Mouse (Mus musculus) forebrain, embryonic 14.5 days (tissue): ENCODE measurements around the gene Azgp1. TPM values are rescaled to one million over a fixed set of nuclear protein-coding genes. Genes with fewer than 3 reads are reported as not detected.
"Not testable (repeated sequence)": the region's sequence is repeated elsewhere in the genome, so short reads cannot be mapped to it uniquely, and the experiment has no call there.

Experiments
- ATAC-seq: fragments of 200-750 bp; cut with Nextera tagmentation; 2 replicates; pipeline ENCODE4 v1.8.0; 2017; ENCODE audit warnings: mild to moderate bottlenecking, moderate library complexity
- DNase-seq: peaks from one replicate; pipeline ENCODE4 v3.0.0-alpha.2; 2015; ENCODE audit warnings: low spot score
- H3K27ac ChIP-seq: fragments of 300-500 bp; sonication (generic); 2 replicates; pipeline ENCODE4 v1.5.1; 2014; ENCODE audit warnings: low read depth, mild to moderate bottlenecking, control low read depth, low read length, moderate library complexity
- H3K27me3 ChIP-seq: fragments of 300-500 bp; sonication (generic); replicated peaks from 2 replicates; pipeline ENCODE4 v1.6.1; 2014; ENCODE audit warnings: low read length, control low read depth, mixed read lengths; ENCODE audit not compliant: control insufficient read depth, insufficient read depth
- H3K36me3 ChIP-seq: fragments of 300-500 bp; sonication (generic); 2 replicates; pipeline ENCODE4 v1.6.1; 2014; ENCODE audit warnings: low read length, control low read depth; ENCODE audit not compliant: control insufficient read depth, insufficient read depth
- H3K4me1 ChIP-seq: fragments of 300-500 bp; sonication (generic); 2 replicates; pipeline ENCODE4 v1.6.1; 2014; ENCODE audit warnings: antibody characterized with exemption, low read length, control low read depth; ENCODE audit not compliant: control insufficient read depth, insufficient read depth
- H3K4me2 ChIP-seq: fragments of 300-500 bp; sonication (generic); 2 replicates; pipeline ENCODE4 v1.6.1; 2014; ENCODE audit warnings: mild to moderate bottlenecking, control low read depth, low read length
- H3K4me3 ChIP-seq: fragments of 300-500 bp; sonication (generic); 2 replicates; pipeline ENCODE4 v1.5.1; 2014; ENCODE audit warnings: low read depth, low read length, control low read depth
- H3K9ac ChIP-seq: fragments of 300-500 bp; sonication (generic); 2 replicates; pipeline ENCODE4 v1.6.1; 2014; ENCODE audit warnings: mild to moderate bottlenecking, low read length, control low read depth, moderate library complexity
- H3K9me3 ChIP-seq: fragments of 300-500 bp; sonication (generic); replicated peaks from 2 replicates; pipeline ENCODE4 v1.6.1; 2016; ENCODE audit warnings: low read length, control low read depth, mixed read lengths; ENCODE audit not compliant: control insufficient read depth
- WGBS: fragments of 180-500 bp; shearing (Covaris S2); extraction: QIAGEN DNeasy Blood & Tissue Kit; methylation state at CpG from one replicate; pipeline ENCODE4 v1.1.7; 2014; 5-methylcytosine and 5-hydroxymethylcytosine counted together
- polyA plus RNA-seq: library from polyadenylated mRNA; unstranded; fragments of >200 nt; fragmentation: Nextera tagmentation; extraction: Ambion mirVana; gene quantifications from 2 replicates; pipeline ENCODE4 v1.2.1, GENCODE M21; 2014

Gene Azgp1
- polyA plus RNA-seq, 1 experiment from 2014 or later, result not detected

- H3K27ac ChIP-seq, result no peak overlapping the region
- H3K4me2 ChIP-seq, result no peak overlapping the region
- ATAC-seq (no peak), DNase-seq (no peak)
- no peak overlapping the region for H3K9ac ChIP-seq
- H3K4me1 ChIP-seq, result no peaks in the 10 kb centered on the region
- no peaks in the 10 kb centered on the region for H3K27me3 ChIP-seq
- H3K36me3 ChIP-seq, result no peaks in the 10 kb centered on the region
- H3K9me3 ChIP-seq, result no peaks in the 10 kb centered on the region
- 96% methylated on average over 5 of the region's 5 CpGs for WGBS
- H3K4me3 ChIP-seq, result no peak overlapping the region
Measured at GRCm38 (mm10) chr5:138012382-138012781, 31.1 kb downstream of the Azgp1 start.

GRCm38 (mm10) chr5:138016530-138016929 lies 35.2 kb downstream of the Azgp1 start:
- no peak overlapping the region for H3K9ac ChIP-seq
- ATAC-seq (no peak), DNase-seq (no peak)
- H3K36me3 ChIP-seq, result no peaks in the 10 kb centered on the region
- WGBS, result 96% methylated on average over 2 of the region's 2 CpGs
- no peaks in the 10 kb centered on the region for H3K27me3 ChIP-seq
- no peak overlapping the region for H3K27ac ChIP-seq
- no peak overlapping the region for H3K4me2 ChIP-seq
- H3K4me3 ChIP-seq, result no peak overlapping the region
- no peaks in the 10 kb centered on the region for H3K9me3 ChIP-seq
- H3K4me1 ChIP-seq, result no peaks in the 10 kb centered on the region

- no peak for DNase-seq
- Histone ChIP-seq H3K4me2 (no peak overlapping the region), H3K9ac (no peak overlapping the region), H3K9me3 (no peaks in the 10 kb centered on the region), H3K27ac (no peak overlapping the region), H3K36me3 (no peaks in the 10 kb centered on the region), H3K4me3 (no peak overlapping the region), H3K4me1 (no peaks in the 10 kb centered on the region), H3K27me3 (no peaks in the 10 kb centered on the region)
- ATAC-seq, result no peak
Measured at GRCm38 (mm10) chr5:138016997-138017396, 35.7 kb downstream of the Azgp1 start.

GRCm38 (mm10) chr5:138019577-138019976 lies 38.3 kb downstream of the Azgp1 start:
- DNase-seq, result not testable (repeated sequence)
- WGBS, result 90% methylated on average over 3 of the region's 4 CpGs

GRCm38 (mm10) chr5:138020961-138021479 lies 39.7 kb downstream of the Azgp1 start, which contains the start of the genes Smok3a and Smok3b:
Gene Smok3a, plus strand, starts transcription at chr5:138021261.
Gene Smok3b, plus strand, starts transcription at chr5:138021429.
- H3K9me3 ChIP-seq, H3K27ac ChIP-seq, DNase-seq, H3K4me1 ChIP-seq, H3K36me3 ChIP-seq, H3K4me3 ChIP-seq, H3K9ac ChIP-seq, H3K27me3 ChIP-seq, H3K4me2 ChIP-seq, ATAC-seq: not testable (repeated sequence)
- 98% methylated on average over 3 of the region's 7 CpGs for WGBS

More at GRCm38 (mm10) chr5:138019577-138019976, 38.3 kb downstream of the Azgp1 start:
- not testable (repeated sequence) for H3K36me3 ChIP-seq, H3K4me3 ChIP-seq, H3K4me1 ChIP-seq, H3K27ac ChIP-seq, H3K4me2 ChIP-seq, H3K9ac ChIP-seq, ATAC-seq, H3K27me3 ChIP-seq, H3K9me3 ChIP-seq

Other genes with a start within 250 kb of the Azgp1 start
- gene Nyap1, start 239.9 kb upstream of the Azgp1 start, polyA plus RNA-seq, result 13.8 and 14.5 TPM in 2 replicates
- 52.3 and 62.1 TPM in 2 replicates for gene Tsc22d4, start 235.8 kb upstream of the Azgp1 start, polyA plus RNA-seq
- 55.1 and 60.0 TPM in 2 replicates for gene Ppp1r35, start 202.7 kb upstream of the Azgp1 start, polyA plus RNA-seq
- 13.1 and 13.2 TPM in 2 replicates for gene Mepce, start 193.9 kb upstream of the Azgp1 start, polyA plus RNA-seq
- gene Zcwpw1, start 193.7 kb upstream of the Azgp1 start, polyA plus RNA-seq, result 7.3 and 7.7 TPM in 2 replicates
- gene Pilra, start 145.2 kb upstream of the Azgp1 start, polyA plus RNA-seq, result 0.33 and 0.67 TPM in 2 replicates
- gene Pilrb1, start 123.4 kb upstream of the Azgp1 start, polyA plus RNA-seq, result 0.17 TPM in 1 of 2 replicates, not detected in the other
- not detected in 2 replicates for gene Pilrb2, start 109.7 kb upstream of the Azgp1 start, polyA plus RNA-seq
- not detected in 2 replicates for gene Cyp3a13, start 59.9 kb upstream of the Azgp1 start, polyA plus RNA-seq
- gene Gjc3, start 18.4 kb upstream of the Azgp1 start, polyA plus RNA-seq, result 0.07 and 0.08 TPM in 2 replicates
- gene Smok3a, start 39.7 kb downstream of the Azgp1 start, polyA plus RNA-seq, result not detected in 2 replicates
- not detected in 2 replicates for gene Smok3b, start 39.9 kb downstream of the Azgp1 start, polyA plus RNA-seq
- not detected in 2 replicates for gene Smok3c, start 71.7 kb downstream of the Azgp1 start, polyA plus RNA-seq
- 32.6 and 36.6 TPM in 2 replicates for gene Zkscan1, start 103.6 kb downstream of the Azgp1 start, polyA plus RNA-seq
- gene Zscan21, start 135.4 kb downstream of the Azgp1 start, polyA plus RNA-seq, result 137 and 147 TPM in 2 replicates
- 21.8 and 24.3 TPM in 2 replicates for gene Zfp113, start 174.2 kb downstream of the Azgp1 start, polyA plus RNA-seq
- 249 and 270 TPM in 2 replicates for gene Cops6, start 179.6 kb downstream of the Azgp1 start, polyA plus RNA-seq
- 16.4 and 17.0 TPM in 2 replicates for gene Ap4m1, start 190.5 kb downstream of the Azgp1 start, polyA plus RNA-seq
- 176 and 181 TPM in 2 replicates for gene Mcm7, start 190.9 kb downstream of the Azgp1 start, polyA plus RNA-seq
- gene Taf6, start 205.9 kb downstream of the Azgp1 start, polyA plus RNA-seq, result 95.4 and 96.5 TPM in 2 replicates
- gene Cnpy4, start 206.0 kb downstream of the Azgp1 start, polyA plus RNA-seq, result 36.4 and 37.1 TPM in 2 replicates
- 11.9 and 13.1 TPM in 2 replicates for gene Mblac1, start 212.8 kb downstream of the Azgp1 start, polyA plus RNA-seq
- gene Nxpe5, start 244.4 kb downstream of the Azgp1 start, polyA plus RNA-seq, result not detected in 2 replicates